Mouse (Mus musculus) MN1 (cell line): ENCODE measurements around the gene Gtsf1.

Experiments used
- DNase-seq: peaks from one replicate; pipeline ENCODE4 v3.0.0-alpha.2; 2016; ENCODE audit warnings: low spot score

Gene Gtsf1

DNA sequence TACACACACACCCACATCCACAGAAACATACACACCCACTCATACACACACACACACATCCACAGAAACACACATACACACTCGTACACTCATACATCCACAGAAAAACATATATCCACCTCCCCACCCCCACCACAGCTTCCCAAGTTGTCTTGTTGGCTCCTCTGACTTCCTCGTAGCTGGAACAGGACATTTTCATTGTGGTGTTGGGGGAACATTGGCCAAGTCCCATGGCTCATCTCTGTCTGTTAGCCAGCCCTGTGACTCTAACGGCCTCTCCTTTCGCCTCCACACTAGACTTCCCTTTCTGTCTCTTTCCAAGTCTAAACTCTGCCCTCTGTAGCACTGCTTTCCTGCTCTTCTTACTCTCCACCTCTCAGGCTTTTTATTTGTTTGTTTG is 72.5 kb downstream of the Gtsf1 start:
- DNase-seq: no peak

DNA sequence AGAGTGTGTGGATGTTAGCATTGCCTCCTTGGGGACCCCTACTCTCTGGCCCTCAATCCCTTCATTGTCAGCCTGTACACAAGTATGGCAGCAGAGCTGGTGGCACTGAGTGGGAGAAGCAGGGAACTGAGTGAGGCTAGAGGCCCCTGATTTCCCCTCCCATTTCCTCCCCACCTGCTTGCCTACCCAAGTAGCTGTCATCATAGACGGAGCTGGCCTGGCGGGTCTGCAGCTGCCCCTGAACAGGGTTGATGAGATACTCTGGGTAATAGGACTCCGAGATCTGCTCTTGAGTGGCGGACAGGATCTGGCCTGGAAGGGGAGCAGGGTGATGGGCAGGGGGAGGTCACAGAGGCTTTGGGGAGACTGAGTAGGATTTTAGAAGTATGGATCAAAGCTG is 74.1 kb downstream of the Gtsf1 start:
- no peak for DNase-seq

DNA sequence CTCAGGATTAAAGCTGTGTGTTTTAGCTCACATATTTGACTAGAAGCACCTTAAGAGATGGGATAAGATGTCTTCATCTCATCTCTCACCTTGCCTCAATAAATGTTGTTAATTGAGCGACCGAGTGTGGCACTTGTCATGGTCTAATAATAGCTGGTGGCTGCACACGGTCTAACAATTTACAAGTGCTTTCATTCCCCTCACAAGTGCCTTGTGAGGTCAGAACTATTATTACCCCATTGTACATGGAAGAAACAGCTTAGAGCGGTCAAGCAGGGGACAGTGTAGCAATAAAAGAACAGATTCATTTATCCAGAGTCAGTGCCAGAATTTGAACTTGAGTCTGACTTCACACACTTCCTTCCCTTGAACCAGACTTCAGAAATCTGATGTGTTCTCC is 74.8 kb downstream of the Gtsf1 start:
- DNase-seq: no peak

DNA sequence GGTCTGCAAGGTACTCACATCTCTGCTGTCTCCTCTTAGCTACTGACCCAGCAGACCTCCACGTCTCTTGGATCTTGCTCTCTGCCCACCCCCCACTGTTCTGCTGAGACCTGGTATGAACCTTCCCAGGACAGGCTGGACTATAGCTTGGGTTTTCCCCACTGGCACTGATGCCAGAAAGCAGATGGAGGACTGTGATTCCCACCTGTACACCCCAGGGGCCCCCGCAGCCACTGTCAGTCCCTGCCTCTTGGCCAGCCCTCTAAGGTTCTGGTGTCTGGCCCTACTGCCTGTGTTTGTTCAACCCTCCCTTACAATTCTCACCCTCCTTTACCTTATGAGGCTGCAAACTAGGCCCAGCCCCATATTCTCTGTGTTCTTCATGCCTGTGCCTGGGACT is 75.6 kb downstream of the Gtsf1 start:
- no peak for DNase-seq

DNA sequence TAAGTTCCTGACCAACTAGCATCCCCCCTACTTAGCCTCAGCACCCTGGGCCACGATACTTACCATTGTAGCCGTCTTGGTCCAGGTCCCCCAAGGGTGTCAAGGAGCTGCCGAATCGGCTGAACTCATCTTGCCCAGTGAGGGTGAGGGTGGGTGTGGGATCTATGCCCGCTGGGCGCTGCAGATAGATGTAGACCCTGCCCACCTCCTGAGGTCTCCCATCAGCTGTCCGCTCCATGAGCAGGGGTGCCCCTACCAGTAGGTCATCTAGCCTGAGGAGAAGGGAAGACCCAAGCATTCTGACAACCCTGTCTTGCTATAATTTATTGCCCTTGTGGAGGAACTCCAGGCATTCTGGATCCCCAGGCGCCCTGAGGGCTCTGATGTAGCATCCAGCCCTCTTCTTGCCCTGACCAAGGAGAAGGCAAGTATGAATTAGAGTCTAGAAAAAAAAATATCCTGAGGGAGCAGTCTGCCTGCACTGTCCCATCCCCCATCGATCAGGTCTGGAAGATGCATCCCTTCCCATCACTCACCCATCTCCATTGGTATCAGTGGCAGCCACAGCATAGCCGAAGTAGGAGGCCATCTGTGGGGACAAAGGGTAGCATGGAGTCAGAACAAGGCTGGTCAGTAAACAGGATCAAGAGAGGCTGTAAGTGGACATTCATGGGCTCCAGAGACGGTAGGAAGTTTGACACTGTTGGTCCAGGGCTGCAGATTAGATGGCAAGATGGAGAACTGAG is 76.6 kb downstream of the Gtsf1 start:
- no peak for DNase-seq

DNA sequence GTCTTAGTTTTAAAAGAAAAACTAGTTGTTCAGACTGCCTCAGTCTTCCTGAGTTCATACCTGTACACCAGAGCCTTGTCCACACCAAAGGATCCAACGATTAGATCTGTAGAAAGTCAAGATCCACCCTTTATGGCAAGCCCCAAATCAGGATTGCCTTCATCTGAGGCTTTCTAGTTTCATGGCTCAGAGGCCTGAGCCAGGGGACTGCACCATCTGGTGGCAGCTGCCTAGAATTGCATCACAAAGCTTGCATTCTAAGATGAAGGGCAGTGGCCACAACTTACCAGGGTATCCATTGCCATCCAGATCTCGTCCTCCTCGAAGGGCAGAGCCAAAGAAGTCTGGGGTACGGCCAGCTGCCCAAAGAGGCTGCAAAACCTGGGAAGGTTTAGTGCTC is 77.4 kb downstream of the Gtsf1 start:
- DNase-seq: peak; percentile 82
